Mouse (Mus musculus) G1E (cell line): ENCODE results near the gene Chaf1a.

Experiments used
- CTCF ChIP-seq: IDR thresholded peaks from 2 replicates; pipeline ENCODE4 v1.5.1; 2012; ENCODE audit warnings: low read depth, low read length, inconsistent platforms, mixed read lengths
- GATA2 ChIP-seq: IDR thresholded peaks from 2 replicates; pipeline ENCODE4 v1.6.1; 2012; ENCODE audit warnings: low read depth, low read length, inconsistent platforms, borderline replicate concordance

DNA sequence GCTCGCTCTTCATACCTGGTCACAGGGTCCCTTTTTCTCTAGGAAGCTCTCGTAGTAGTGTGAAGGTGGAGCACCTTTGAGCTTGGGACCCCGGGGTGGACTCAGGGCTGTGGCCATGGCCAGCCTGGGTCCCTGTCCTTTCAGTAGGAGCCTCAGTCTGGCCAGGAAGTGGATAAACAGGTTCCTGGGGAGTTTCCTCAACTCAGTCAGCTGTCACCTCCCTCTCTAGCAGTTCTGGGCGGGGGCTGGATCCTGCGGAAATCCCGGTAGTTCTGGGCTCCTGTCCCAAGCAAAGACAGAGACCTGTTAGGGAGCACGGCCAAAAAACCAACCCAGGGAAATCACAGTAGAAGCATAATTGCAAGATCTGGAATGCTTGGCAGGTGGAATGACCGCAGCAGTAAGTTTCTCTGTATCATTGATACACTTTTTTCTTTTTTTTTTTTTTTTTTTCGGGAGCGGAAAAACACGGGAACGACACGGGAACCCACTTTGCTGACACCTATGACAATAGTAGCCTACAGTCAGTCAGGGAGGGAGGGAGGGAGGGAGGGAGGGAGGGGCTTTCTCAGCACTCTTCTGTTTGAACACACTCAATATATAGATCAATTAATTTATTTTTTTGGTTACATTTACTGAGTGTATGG is 34.7 kb upstream of the Chaf1a start, which contains the start of the genes Stap2 and Mpnd:
- no peak for TF ChIP-seq CTCF
- TF ChIP-seq GATA2, result no peak
